Mouse (Mus musculus) ES-Bruce4 (cell line): ENCODE results near the gene Lsm2.

ENCODE experiments used
- CTCF ChIP-seq: IDR thresholded peaks from one replicate; pipeline ENCODE4 v1.8.1; 2011; ENCODE audit warnings: low read depth, low read length
- EP300 ChIP-seq: IDR thresholded peaks from 2 replicates; pipeline ENCODE4 v1.6.1; 2011; ENCODE audit warnings: low read depth, low read length; ENCODE audit not compliant: insufficient read depth
- POLR2A ChIP-seq: IDR thresholded peaks from one replicate; pipeline ENCODE4 v1.8.1; 2011; ENCODE audit warnings: low read length; ENCODE audit not compliant: insufficient read depth

- no peak for TF ChIP-seq POLR2A
- no peak for TF ChIP-seq CTCF
- no peak for TF ChIP-seq EP300
These were observed 19.9 kb downstream of the Lsm2 start for GRCm38 (mm10) chr17:35001452-35002152.
